Comparison of ENCODE assay signal across 25 mouse cellular contexts in genomic region chr17:64920236-64920635, GRCm38 (mm10).
DNase-seq lines count a peak whose midpoint lies in the region; ATAC-seq and TF ChIP-seq lines count a peak whose summit lies in the region.
"Had no signal": no experiment of that assay in that cellular context is flagged by ENCODE, and none has a peak within 500 bp of the region (broad histone marks: within the 10 kb centered on the region; RNA-seq: fewer than 3 reads in every experiment).

No protein-coding gene starts in this region.

- H3K4me1 ChIP-seq in liver, postnatal 0 days (ENCODE audit: insufficient read depth), result no peaks in the 10 kb centered on the region
- H3K4me1 ChIP-seq in CH12.LX (ENCODE audit: control insufficient read depth in 1 of 2, insufficient read depth in 2 of 2), result no peaks in the 10 kb centered on the region

- H3K9ac ChIP-seq in liver, postnatal 0 days (replicated peaks), result no peak overlapping the region
- H3K9ac ChIP-seq in CH12.LX (ENCODE audit: insufficient read depth, low read depth), result no peak overlapping the region
- H3K9ac ChIP-seq: heart, embryonic 12.5 days; limb, embryonic 12.5 days had no signal

- no peak for TF ChIP-seq CTCF in liver, postnatal 0 days (IDR thresholded peaks at IDR 0.05; ENCODE audit: low read depth)
- TF ChIP-seq CTCF in CH12.LX (conservative IDR thresholded peaks at IDR 0.05 in 1 of 2, IDR thresholded peaks at IDR 0.05 in 1 of 2; ENCODE audit: low read depth in 2 of 2, low read length in 2 of 2), result no peak

- no peak overlapping the region for H3K4me3 ChIP-seq in liver, postnatal 0 days (ENCODE audit: low read depth, low read length)
- H3K4me3 ChIP-seq in CH12.LX (replicated peaks in 1 of 3; ENCODE audit: low read depth in 2 of 3, low read length in 2 of 3, poor library complexity in 1 of 3), result no peak overlapping the region
- H3K4me3 ChIP-seq: erythroblast, embryonic 14.5 days; gastrocnemius, adult 2 months; heart, adult 2 months; heart, embryonic 12.5 days; limb, embryonic 12.5 days had no signal

- WGBS in liver, postnatal 0 days (ENCODE audit: insufficient replicate concordance), result 72% methylated on average over 2 of the region's 2 CpGs

- H3K27ac ChIP-seq in liver, postnatal 0 days (ENCODE audit: low read depth), result no peak overlapping the region
- no peak overlapping the region for H3K27ac ChIP-seq in CH12.LX (ENCODE audit: insufficient read depth, low read depth)
- H3K27ac ChIP-seq: gastrocnemius, adult 2 months; heart, adult 2 months; limb, embryonic 12.5 days; macrophage had no signal

- in situ Hi-C loops in CH12.LX (cut with MboI; ENCODE audit: low pct_ligation_motif_present, low pct_unique_long_range_greater_than_20kb, low sequenced_read_pairs), result no loop called here

- H3K36me3 ChIP-seq in liver, postnatal 0 days (replicated peaks; ENCODE audit: insufficient read depth, low read length), result no peaks in the 10 kb centered on the region
- H3K36me3 ChIP-seq in CH12.LX (replicated peaks in 1 of 2; ENCODE audit: control insufficient read depth in 1 of 2, insufficient read depth in 1 of 2, low read length in 1 of 2), result no peaks in the 10 kb centered on the region
- H3K36me3 ChIP-seq: heart, embryonic 12.5 days; limb, embryonic 12.5 days had no signal

- dilution Hi-C loops in CH12.LX (cut with MboI; ENCODE audit: extremely low pct_ligation_motif_present, extremely low pct_unique_long_range_greater_than_20kb, low sequenced_read_pairs), result no loop called here

- H3K9me3 ChIP-seq in liver, postnatal 0 days (ENCODE audit: low read length), result no peaks in the 10 kb centered on the region
- no peaks in the 10 kb centered on the region for H3K9me3 ChIP-seq in CH12.LX (replicated peaks; ENCODE audit: low read length)
- H3K9me3 ChIP-seq: heart, embryonic 12.5 days; limb, embryonic 12.5 days had no signal

- H3K79me2 ChIP-seq in CH12.LX (replicated peaks; ENCODE audit: control insufficient read depth, extremely low read depth, insufficient read depth, poor library complexity, severe bottlenecking), result no peaks in the 10 kb centered on the region

- TF ChIP-seq POLR2A in CH12.LX (IDR thresholded peaks at IDR 0.05; ENCODE audit: low read depth, low read length), result no peak

- H3K27me3 ChIP-seq in liver, postnatal 0 days (ENCODE audit: insufficient read depth, low read length), result no peaks in the 10 kb centered on the region
- H3K27me3 ChIP-seq in CH12.LX (replicated peaks), result no peaks in the 10 kb centered on the region
- H3K27me3 ChIP-seq: heart, embryonic 12.5 days; limb, embryonic 12.5 days had no signal

- no peak for TF ChIP-seq EP300 in liver, postnatal 0 days (IDR thresholded peaks at IDR 0.05; ENCODE audit: low read depth)
- TF ChIP-seq EP300 in CH12.LX (IDR thresholded peaks at IDR 0.05; ENCODE audit: low read length), result no peak

- ATAC-seq in liver, postnatal 0 days, result 0 out of 2 replicates have a peak, but pooled peaks have one; percentile 17
- ATAC-seq: forebrain, embryonic 16.5 days; hindbrain, embryonic 16.5 days; midbrain, embryonic 16.5 days had no signal

- no peak for TF ChIP-seq RAD21 in CH12.LX (IDR thresholded peaks at IDR 0.05; ENCODE audit: low read depth, low read length)

- H3K4me2 ChIP-seq in liver, postnatal 0 days (ENCODE audit: low read depth, low read length), result no peak overlapping the region
- no peak overlapping the region for H3K4me2 ChIP-seq in CH12.LX (ENCODE audit: insufficient read depth, low read depth, poor library complexity, severe bottlenecking)
- H3K4me2 ChIP-seq: heart, embryonic 12.5 days; limb, embryonic 12.5 days; liver, embryonic 11.5 days; midbrain, embryonic 11.5 days had no signal

- no peak for DNase-seq in liver, postnatal 0 days
- DNase-seq in liver (no peak), CH12.LX (ENCODE audit: extremely low read depth) (peak; percentile 50)
- DNase-seq in Muller cell, postnatal 12 days (ENCODE audit: inconsistent ontology term), result peak; percentile 6
- DNase-seq in c-Kit-positive CD71-positive TER-119-positive erythroid progenitor cells, embryonic 14.5 days (ENCODE audit: low spot score), result peak; percentile 2
- DNase-seq in thymus, adult 18-20 months, result no peak
- no peak for DNase-seq in kidney, postnatal 4 days
- DNase-seq in testis, postnatal 14 days (ENCODE audit: low spot score), result no peak
- DNase-seq: adrenal gland, postnatal 25 days; cerebellum, adult 18-20 months; cerebellum, postnatal 10 days; gastrocnemius, adult 2 months; gastrocnemius, postnatal 36 days; heart, adult 2 months; kidney, adult 2 months; kidney, postnatal 14 days had no signal

TF ChIP-seq in CH12.LX, 34 proteins besides CTCF, POLR2A, EP300 and RAD21:
- TF ChIP-seq ZC3H11A (IDR thresholded peaks at IDR 0.05; ENCODE audit: low read depth, low read length) (no peak), JUN (IDR thresholded peaks at IDR 0.05; ENCODE audit: insufficient read depth, low read depth, low read length) (peak; percentile 26; the same call in 1 of the 2 replicates), MYC (IDR thresholded peaks at IDR 0.05; ENCODE audit: low read depth, low read length) (no peak), MAX (IDR thresholded peaks at IDR 0.05; ENCODE audit: low read length) (no peak), ETS1 (conservative IDR thresholded peaks at IDR 0.05; ENCODE audit: low read depth, low read length) (no peak), TCF12 (IDR thresholded peaks at IDR 0.05; ENCODE audit: low read depth, low read length) (no peak), NELFE (IDR thresholded peaks at IDR 0.05; ENCODE audit: low read depth, low read length) (no peak), KAT2A (IDR thresholded peaks at IDR 0.05; ENCODE audit: insufficient replicate concordance, low read length) (no peak), UBTF (IDR thresholded peaks at IDR 0.05; ENCODE audit: low read depth, low read length) (no peak), MAFK (IDR thresholded peaks at IDR 0.05; ENCODE audit: insufficient replicate concordance, low read length) (no peak), POLR2AphosphoS2 (IDR thresholded peaks at IDR 0.05; ENCODE audit: low read depth, low read length) (no peak), ZKSCAN1 (IDR thresholded peaks at IDR 0.05; ENCODE audit: borderline replicate concordance, low read depth, low read length) (no peak), RCOR1 (conservative IDR thresholded peaks at IDR 0.05; ENCODE audit: low read depth, low read length) (no peak), ZNF384 (IDR thresholded peaks at IDR 0.05; ENCODE audit: low read depth, low read length) (no peak), PAX5 (IDR thresholded peaks at IDR 0.05; ENCODE audit: low read length) (no peak), JUND (conservative IDR thresholded peaks at IDR 0.05; ENCODE audit: low read depth, low read length) (peak; percentile 48; the same call in 1 of the 2 replicates), ELF1 (IDR thresholded peaks at IDR 0.05; ENCODE audit: low read depth, low read length) (no peak)

Comparison
In these comparisons a context has a peak if more than half of its experiments do, and no peak if none do; other contexts are left out.
1. DNase-seq: peak in CH12.LX (single experiment), Muller cell, postnatal 12 days (single experiment) and c-Kit-positive CD71-positive TER-119-positive erythroid progenitor cells, embryonic 14.5 days (single experiment); none in liver, postnatal 0 days (single experiment), liver (single experiment), thymus, adult 18-20 months (0 of 2), kidney, postnatal 4 days (0 of 2) and testis, postnatal 14 days (single experiment).